Mouse (Mus musculus): ENCODE data around the gene Tle6.
A peak's percentile ranks its signal among the peaks of the same experiment; 100 is the strongest.

Tle6 gene

DNA sequence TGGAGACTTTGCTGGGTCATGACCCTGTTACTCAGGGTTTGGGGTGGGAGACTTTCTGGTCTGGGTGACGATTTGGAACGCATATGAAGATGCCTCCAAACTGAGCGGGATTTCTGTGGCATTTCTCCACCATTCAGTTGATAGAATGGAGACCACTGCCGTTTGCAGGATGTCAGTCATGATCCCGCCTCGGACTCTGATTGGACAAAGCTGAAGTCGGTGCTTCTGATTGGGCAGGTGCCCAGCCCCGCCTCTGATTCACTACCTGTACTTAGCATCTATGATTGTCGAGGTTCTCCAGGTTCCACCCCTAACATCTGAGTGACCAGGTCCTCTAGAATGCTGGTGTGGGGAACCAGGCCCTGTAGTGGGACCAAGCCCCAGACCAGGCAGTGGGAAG lies 19.9 kb upstream of the Tle6 start:
- DNase-seq: no peak

DNA sequence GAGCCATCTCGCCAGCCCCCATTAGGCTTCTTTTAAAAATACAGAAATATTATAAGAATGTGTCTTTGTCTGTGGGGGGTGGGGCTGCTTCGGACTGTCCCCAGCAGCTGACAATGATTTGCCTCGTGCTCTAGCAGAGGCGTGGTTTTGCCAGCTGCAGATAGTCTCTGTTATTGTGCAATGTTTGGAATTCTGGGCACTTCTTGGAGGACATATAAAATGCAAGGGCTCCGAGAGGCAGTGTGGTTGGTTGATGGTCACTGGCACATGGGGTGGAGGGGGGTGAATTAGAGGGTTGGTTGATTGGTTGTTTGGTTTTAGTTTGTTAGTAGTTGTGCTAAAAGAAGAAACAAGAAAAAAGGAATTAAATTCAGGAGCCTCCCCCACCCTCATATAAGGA lies 19.1 kb upstream of the Tle6 start:
- no peak for DNase-seq

DNA sequence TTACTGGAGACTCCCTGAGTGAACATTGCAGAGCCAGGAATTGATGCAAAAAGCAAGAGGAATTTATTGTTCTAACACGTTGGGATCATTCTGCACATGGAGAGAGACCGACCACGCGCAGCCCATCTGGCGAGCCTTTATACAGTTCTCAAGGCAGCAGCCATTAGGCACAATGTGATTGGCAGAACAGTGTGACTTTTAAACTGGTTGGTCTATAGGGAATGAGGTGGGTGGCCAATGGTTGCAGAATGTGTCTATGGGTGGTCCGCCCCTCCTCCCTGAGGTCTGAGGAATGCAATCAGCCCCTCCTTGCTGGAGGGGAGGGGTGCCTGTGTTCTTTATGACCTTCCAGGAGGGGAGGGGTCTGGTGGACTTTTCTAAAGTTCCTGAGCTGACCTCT lies 14.6 kb upstream of the Tle6 start:
- no peak for DNase-seq

DNA sequence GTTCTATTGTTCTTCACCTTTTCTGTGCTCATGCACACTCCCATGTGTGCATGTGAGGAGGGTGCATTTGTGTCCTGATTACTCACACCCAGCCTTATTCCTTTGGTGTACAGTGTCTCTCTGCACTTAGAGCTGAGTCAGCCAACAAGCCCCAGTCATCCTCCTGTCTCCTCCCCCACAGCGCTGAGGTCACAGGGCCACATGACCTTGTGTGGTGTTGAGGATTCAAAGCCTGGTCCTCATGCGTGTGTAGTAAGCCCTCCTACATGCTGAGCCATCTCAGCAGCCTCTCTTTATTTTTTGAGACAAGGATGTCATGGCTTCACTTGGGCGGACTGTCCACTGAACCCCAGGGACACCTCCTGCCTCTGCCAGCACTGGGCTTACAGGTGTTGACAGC lies 11.9 kb upstream of the Tle6 start:
- DNase-seq: no peak

DNA sequence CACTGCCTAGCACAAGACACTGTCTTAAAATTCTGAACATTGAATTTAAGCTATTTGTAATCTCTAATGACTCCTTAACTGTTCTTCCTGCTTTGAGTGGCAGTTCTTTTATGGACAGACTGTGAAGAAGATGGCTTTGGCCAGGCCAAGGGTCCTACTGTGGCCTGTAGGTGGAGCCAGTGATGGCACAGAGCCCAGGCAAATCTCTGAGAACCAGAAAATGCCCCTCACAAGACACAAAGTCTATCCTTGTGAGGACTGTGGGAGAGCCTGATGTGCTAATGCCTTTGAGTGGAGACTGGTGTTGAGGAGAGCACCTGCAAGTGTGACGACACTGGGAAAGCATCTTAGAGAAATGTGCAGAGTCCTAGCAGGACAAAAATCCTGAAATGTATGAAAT lies 7.4 kb upstream of the Tle6 start:
- no peak for DNase-seq

DNA sequence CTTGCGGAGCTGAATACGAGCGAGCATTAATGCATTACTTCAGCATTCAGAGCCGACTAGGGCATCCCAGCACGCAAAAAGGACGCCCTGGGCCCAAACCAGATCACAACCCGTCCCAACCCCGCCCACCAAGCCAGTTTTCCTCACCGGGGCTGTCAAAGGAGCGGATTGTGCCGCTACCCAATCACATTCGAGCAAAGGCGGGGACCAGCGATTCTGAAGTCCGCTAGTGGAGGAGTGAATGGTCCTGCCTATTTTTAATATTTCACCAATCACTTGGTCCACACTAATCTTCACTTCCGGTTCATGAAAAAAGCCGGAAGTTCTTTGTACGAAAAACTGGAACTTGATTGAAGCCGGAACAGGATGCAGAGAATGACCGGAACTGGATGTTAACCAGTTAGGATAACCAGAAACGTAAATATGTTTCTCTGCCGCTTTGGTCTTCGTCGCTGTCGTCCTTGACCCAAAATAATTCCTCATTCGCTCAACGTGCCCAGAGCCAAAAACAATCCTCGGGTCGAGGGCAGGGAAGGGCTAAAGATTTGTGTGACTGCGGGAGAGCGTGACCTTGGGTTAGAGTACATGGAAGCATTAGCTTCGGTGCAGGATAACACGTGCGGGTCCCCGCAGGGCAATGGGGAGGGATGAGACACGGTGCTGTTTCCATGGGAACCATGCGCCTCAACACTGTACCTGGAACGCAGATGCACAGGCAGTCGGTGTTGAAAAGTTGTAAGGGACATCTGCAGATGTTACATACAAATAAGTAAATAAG lies 5.3 kb upstream of the Tle6 start, which contains the start of gene BC025920:
Gene BC025920, plus strand, starts transcription at position 297 of the 778 bp plus-strand sequence.
- DNase-seq: peak; percentile 96 to 99

DNA sequence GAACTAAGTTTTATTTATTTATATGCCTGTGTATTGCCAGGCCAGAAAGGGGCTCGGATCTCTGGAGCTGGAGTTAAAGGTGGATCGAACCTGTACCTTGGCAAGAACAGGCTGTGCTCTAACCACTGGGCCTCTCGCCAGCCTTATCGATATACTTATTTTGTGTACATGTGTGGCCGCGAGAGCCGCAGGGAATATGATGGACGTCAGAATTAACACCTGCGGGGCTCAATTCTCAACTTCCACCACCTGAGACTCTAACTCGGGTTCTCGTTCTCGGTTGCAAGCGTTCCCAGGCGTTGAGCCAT lies 4.7 kb upstream of the Tle6 start:
- no peak for DNase-seq

DNA sequence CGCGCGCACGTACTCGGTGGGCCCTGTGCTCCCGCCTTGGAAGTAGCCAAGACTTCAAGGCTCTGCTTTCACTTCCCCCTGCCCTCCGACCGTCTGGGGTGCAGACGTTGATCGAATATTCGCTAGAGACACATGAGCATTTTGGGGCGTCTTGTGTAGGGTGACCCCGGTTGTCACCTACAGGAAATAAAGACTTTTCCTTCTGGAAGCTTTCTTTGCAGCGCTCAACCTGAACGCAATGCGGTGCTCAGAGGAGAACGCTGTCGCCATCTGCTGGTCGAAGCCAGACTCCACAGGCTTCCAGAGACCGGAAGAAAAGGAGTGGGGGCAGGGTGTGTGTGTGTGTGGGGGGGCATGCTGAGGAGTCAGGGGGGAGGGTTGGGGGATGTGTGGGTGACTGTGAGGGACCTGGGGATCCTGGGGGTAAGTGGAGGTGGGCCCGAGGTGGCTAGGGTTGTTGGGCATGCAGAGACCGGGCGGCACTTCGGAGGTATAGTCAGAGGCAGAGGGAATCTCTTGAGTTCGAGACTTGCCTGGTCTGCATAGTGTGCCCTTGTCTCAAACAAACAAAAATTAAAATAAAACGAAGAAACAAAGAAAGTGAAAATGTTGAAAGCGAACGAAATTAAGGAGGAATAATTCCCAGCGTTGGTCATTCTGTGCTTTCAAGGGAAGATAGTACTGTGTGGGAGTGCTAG lies 4.2 kb upstream of the Tle6 start:
- peak; percentile 82 to 86 for DNase-seq

DNA sequence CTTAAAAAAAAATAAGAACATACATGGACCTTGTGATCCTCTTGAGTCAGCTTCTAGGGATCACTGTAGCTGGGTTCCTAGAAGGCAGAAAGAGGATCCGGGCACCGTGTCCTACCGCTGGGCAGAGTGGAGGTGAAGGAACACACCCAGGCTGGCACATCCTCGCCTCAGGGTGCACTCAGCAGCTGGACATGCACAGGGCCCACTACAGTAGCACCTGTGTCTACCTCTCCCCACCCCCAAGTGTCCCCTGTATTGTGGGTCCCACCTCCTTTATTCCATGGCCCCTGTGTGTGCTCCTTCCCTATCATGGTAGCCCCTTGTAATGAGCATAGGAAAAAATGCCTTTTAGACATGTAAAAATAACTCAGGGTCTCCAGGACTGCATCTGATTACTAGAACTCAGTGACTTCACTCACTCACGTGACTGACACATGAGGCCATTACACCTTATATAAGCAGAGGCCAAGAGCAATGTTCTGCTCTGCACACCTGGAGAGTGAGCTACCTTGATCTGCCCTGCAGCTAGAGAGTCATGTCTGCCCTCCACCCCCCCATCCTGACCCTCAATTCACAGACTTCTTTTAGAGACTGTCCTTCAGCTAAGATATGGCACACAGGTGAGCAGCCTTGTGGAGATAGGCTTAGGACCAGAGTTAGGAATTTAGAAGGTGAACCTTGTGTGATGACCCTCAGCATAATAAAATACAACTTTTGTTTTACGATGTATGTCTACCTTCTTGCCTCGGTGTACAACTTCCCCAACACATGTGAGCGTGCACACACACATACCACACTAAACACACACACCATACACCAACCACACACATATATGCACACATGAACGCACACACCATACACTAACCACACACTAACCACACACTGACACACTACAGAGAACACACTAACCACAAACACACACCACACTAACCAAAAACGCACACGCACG lies 3.4 kb upstream of the Tle6 start:
- peak in 1 of 2 experiments; percentile 34 for DNase-seq

DNA sequence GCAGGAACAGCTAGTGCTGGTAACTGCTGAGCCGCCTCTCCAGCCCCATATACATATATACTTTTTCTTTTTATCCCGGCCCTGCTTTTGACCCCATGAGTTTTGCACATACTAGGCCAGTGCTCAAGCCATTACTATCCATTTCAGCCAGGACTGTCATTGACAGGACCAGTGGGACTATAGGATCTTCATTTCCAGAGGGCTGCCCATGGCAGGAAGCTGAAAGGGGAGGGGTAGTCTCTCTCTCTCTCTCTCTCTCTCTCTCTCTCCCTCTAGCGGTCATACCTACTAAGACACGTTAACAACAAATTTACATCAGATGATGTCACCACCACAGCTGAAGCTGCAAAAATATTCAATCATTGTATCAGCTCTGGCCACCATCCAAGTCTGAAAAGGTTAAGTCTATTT lies 1.9 kb upstream of the Tle6 start:
- DNase-seq: no peak

DNA sequence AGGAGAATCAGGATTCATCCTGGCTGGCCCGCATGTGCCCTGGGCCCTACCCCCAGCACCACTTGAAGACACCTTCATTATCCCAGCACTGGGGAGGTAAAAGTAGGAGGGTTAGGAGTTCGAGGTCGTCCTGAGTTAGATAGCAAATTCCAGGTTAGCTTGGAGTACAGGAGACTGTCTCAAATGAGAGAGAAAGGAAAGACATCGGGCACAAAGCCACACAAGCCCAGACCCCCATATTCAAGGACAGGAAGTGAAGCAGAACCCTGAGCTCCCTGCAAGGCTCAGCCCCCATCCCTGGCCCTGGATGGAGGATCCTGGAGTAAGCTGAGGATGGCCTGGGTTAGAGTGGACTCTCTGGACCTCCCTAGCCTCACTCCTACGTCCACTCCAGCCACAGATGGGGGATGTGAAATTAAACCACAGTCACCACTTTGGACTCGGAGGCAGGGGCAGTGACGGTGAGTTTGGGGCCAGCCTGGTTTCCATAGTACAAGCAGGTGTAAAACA lies 578 bp upstream of the Tle6 start:
- DNase-seq: no peak

DNA sequence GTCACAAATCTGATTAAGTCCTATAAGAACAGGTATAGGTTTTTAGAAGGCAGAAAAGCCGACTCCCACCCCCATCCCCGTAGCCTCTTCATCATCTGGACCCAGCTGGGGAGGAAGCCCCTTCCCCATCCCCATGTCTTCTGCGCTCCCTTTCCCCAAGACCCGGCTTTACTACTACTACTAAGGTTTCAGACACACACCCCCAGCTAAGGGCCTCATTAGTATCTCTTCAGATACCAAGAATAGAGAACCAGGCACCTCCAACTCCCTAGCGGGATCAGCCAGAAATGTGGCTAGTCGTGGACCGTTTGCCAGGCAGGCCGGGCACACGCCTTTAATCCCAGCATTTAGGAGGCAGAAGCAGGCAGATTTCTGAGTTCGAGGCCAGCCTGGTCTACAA lies 777 bp downstream of the Tle6 start:
- DNase-seq: no peak

DNA sequence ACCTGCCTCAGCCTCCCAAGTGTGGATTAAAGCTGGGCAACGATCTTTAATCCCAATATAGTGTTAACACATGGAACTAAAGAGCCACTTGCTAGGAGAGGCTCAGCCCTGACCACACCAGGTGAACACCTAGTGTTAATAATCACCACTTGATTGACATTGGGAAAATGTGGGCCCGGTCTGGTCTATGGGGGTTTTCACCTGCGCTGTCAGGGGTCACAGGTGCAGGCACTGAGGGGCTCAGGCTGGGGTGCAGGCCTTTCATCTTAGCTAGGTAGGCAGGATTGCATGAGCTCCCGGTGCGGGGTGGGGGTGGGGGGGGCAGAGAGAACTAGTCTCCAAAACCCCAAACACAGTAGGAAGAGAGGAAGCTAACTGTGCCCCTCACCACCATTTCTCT lies 1.2 kb downstream of the Tle6 start:
- no peak for DNase-seq

DNA sequence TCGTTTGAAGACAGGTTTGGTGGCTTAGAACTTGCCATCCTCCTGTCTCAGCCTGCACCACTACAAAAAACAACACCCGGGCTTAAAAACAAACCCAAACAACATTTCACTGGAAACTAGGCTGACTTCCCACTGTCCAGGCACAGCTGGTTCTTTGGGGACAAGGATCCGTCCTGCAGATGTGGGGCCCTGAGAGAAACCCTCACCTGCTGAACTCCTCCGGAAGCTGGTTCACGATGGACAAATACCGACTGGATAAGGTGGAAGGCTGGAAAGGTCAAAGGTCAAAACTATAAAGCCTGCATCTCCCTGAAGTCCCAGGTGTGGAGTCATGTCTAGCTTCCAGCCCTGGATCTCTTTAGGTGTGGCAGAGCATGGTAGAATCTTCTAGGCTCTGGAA lies 2.0 kb downstream of the Tle6 start:
- DNase-seq: no peak

DNA sequence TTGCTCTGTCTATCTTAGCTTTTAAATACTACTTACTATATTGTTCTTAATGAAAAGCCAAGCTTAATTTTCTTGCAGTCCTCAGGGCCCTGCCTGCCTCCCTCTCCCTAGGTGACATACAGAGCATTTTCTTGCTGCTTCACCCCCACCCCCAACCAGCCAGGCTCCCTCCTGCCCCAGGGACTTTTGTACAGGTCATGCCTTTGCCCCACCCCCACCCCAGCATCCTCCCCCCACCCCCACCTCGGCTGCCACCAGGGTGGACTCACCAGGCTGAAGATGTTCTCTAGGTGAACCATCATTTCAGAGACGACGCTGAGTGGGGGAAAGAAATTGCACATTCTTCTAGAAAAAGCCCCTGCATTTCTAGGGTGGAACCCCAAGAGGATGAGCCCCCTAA lies 2.5 kb downstream of the Tle6 start:
- no peak for DNase-seq

DNA sequence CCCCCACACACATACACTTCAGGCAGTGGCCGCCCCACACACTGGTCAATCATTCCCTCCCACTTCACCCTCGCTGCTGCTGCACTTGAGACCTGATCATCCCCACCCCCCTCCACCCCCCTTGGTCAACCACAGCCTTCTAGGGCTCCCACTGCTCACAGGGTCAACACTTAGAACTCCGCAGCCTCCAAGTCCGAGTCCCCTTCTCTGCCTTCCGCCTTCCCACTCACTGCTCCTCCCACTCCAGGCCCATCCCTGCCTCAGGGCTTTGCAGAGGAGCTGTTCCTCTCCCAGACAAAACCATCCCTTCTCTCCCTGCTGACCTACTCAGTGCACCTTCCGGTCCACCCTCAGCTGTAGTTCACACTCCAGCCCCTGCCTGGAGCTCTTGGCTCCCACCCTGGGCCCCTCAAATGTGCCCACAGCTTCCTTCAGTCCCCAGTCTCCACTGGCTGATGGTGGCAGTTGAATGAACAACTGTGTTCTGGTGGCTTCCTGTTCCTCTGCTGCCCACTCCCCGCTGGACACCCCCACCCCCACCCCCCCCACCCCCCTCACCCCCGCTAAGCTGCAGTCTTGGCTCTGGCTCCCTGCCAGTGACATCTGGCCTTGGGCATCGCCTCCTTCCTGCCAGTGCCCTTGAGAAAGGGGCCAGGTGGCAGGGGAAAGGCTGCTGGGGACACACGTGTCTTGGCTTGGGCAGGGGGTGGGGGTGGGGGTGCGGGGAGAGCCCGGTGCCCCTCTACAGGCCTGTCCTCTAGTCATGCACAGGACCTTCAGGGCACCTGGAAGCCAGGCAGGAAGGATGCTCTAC lies 3.5 kb downstream of the Tle6 start:
- no peak for DNase-seq

DNA sequence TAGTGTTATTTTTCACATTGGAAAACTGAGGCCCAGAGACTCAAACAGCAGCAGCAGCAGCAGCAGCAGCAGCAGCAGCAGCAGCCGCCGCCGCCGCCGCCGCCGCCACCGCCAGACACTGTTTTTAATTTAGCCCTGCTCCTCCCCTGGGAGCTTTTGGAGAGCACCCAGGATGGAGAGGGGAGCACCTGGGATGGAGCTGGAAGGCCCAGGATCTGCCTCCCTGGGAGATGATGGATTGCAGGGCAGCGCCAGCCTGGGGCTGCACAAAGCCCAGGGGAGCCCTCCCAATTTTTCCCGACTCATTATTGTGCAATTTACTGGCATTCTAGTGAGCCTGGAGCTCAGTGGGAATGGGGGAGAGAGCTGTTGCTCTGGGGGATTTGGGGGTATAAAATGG lies 4.3 kb downstream of the Tle6 start:
- no peak for DNase-seq

DNA sequence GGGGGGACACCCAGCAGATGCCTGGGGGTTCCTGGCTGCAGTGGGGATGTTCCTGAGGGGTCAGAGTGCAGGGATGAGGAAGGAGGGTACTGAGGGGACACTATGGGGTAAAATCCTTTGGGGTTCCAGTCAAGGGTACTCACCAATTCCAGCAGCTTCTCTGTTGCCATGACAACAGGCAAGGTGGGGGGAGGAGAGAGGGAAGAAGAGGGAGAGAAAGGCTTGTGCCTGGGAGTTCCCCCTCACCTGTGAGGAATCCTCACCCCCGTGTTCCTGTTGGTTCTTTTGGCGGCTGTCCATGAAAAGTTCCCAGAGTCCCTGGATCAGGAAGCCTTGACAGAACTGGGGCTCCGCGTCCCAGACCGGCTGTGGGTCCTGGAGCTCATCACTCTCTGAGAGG lies 5.3 kb downstream of the Tle6 start:
- DNase-seq: no peak

DNA sequence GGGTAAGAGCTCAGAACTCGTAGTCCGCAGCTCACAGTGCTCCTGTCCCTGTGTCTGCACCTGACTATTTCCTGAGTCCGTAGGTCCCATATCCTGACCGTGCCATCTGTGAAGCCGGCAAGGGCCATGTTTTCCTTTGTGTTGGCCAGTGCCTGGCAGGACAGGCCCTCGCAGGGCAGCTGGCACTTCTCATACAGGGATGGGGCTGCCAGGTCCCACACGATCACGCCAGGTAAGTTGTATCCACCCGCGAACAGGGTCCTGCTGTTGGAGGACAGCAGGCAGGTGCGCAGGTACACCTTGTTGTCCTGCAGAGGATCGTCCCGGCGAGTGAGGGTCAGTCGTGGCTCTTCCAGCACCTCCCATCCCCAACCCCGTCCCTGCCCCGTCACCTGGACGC lies 6.9 kb downstream of the Tle6 start:
- no peak for DNase-seq

DNA sequence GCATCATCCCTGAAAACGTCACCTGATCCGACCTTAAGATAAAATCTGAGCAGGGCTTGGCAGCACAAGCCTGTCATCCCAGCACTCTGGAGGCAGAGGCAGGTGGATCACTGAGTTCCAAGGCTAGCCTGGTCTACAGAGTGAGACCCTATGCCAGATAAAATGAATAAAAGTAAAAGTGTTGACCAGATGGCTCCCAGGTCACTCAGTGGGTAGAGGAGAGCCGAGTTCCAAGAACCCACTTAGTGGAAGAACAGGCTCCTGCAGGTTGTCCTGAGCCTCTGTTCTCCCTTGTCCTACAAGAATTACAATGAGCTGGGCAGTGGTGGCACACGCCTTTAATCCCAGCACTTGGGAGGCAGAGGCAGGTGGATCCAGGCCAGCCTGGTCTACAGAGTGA lies 7.7 kb downstream of the Tle6 start:
- DNase-seq: no peak

DNA sequence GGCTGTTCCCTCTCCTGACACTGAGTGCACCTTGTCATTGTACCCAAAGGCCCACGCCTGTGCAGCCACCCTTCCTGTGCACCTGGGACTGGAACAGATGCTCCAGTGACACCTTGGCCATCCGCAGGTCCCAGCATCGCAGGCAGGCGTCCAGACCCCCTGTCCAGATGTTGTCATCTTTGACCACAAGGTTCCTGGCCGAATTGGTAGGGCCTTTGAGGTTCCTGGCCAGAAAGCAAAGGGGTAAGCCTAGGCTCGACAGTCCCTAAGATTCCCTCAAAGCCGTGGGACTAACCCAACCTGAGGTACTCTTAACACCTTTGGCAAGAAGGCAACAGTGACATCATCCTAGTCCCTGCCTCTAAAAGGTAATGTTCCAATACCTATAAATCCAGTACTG lies 8.2 kb downstream of the Tle6 start:
- DNase-seq: no peak

DNA sequence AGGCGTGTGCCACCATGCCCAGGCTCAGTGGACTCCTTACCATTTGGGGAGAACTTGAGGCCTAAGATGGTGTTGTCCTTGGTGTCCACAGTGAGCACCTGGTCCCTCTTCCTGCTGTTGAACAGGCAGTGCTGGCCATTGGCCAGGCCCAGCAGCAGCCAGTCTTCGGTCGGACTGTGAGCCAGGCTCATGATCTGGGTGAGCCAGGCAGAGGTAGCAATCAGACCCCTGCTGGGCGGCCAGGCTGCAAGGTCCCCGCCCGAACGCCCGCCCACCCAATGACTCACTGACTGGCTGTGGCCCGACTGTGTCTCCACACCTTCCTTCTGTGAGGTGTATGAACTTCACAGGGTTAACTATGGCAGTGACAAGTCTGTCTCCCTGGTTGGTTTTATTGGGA lies 9.0 kb downstream of the Tle6 start:
- no peak for DNase-seq

DNA sequence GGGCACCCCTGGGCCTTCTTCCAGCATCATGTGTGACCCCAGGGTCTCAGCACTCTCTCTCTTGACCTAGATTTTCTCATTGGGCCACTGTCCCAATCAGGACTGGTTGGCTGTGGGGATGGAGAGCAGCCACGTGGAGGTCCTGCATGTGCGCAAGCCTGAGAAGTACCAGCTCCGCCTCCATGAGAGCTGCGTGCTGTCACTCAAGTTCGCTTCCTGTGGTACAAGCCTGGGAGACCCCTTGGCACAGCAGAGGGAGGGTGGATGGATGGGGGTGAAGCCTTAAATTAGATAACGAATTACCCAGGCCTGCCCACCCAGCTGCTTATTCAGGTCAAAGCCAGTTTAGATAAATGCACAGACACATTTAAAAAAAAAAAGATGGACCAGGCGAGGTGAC lies 12.1 kb downstream of the Tle6 start:
- DNase-seq: no peak

All from kidney, adult 8-10 months (tissue).